Comparison of ENCODE assay signal across 7 mouse cellular contexts in the genomic region with DNA sequence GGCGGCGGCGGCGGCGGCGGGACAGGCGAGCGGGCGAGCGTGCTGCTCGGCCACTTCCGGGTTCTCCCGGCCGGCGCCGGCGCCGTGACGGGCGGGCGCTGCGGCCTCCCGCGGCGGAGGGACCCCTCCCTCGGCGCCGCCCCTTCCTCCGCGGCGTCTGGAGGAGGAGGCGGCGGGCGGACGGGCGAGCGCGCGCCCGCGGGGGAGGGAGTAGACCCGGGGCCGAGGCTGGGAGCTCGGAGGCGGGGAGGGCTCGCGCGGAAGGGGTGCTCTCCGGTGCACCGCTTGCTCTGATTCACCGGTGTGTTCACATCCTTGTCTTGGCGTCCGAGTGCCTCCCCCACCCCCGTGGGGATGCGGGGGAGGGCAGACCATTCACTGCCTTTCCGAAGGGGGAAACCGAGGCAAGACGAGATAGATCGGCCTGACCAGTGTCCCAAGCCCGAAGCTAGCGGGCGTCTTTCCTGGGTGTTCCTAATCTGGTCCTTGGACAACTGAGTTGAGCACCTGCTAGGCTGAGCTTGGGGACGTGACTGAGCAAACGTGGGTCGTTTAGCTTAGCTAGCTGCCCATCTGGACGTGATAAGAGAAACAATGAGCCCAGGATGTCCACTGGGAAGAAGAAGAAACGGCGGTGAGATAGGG. TPM values are rescaled to one million over a fixed set of nuclear protein-coding genes. Genes with fewer than 3 reads are reported as not detected.
A peak's percentile ranks its signal among the peaks of the same experiment; 100 is the strongest.
DNase-seq lines count a peak whose midpoint lies in the region; ATAC-seq lines count a peak whose summit lies in the region.

A gene (minus strand): TSS at position 121 of the 645 bp plus-strand sequence.

- H3K9ac ChIP-seq in intestine, embryonic 16.5 days (ENCODE audit: low read depth, low read length): peak within 1 kb of the TSS; percentile 88
- H3K9ac ChIP-seq in limb, embryonic 12.5 days (replicated peaks): peak within 1 kb of the TSS; percentile 85
- H3K9ac ChIP-seq in midbrain, embryonic 14.5 days (replicated peaks; ENCODE audit: low read length): peak within 1 kb of the TSS; percentile 90

- peak; percentile 94 for ATAC-seq in intestine, embryonic 16.5 days
- ATAC-seq in limb, embryonic 12.5 days (ENCODE audit: insufficient number of reproducible peaks, insufficient read depth, low FRiP score, low TSS enrichment, low read depth): peak; percentile 84
- peak; percentile 89 for ATAC-seq in midbrain, embryonic 14.5 days (ENCODE audit: low FRiP score, low TSS enrichment)

- H3K4me3 ChIP-seq in intestine, embryonic 16.5 days (ENCODE audit: low read length): peak within 1 kb of the TSS; percentile 90
- peak within 1 kb of the TSS; percentile 91 for H3K4me3 ChIP-seq in limb, embryonic 12.5 days (replicated peaks)
- peak within 1 kb of the TSS; percentile 85 for H3K4me3 ChIP-seq in midbrain, embryonic 14.5 days (replicated peaks; ENCODE audit: low read depth, low read length)

- peak; percentile 91 to 94 for DNase-seq in adrenal gland, adult (ENCODE audit: inconsistent age in 2 of 2, low spot score in 1 of 2)
- peak; percentile 44 to 69 for DNase-seq in cerebellum, postnatal 4 days (ENCODE audit: low spot score in 2 of 2)
- DNase-seq in gastrocnemius, postnatal 4 days (ENCODE audit: low spot score in 2 of 2): peak; percentile 58 to 76
- DNase-seq in midbrain, embryonic 14.5 days: peak; percentile 94
- peak; percentile 76 to 82 for DNase-seq in spleen, adult 18-20 months

- H3K36me3 ChIP-seq in intestine, embryonic 16.5 days (ENCODE audit: control insufficient read depth, insufficient read depth, low read length): no peaks in the 10 kb centered on the region
- no peaks in the 10 kb centered on the region for H3K36me3 ChIP-seq in limb, embryonic 12.5 days
- H3K36me3 ChIP-seq in midbrain, embryonic 14.5 days (ENCODE audit: control insufficient read depth, insufficient read depth, low read length): no peaks in the 10 kb centered on the region

- WGBS in intestine, embryonic 16.5 days: under 1% methylated on average over 27 of the region's 68 CpGs
- WGBS in limb, embryonic 12.5 days: 0% methylated on average over 42 of the region's 68 CpGs
- WGBS in midbrain, embryonic 14.5 days: under 1% methylated on average over 63 of the region's 68 CpGs

- no peaks in the 10 kb centered on the region for H3K9me3 ChIP-seq in intestine, embryonic 16.5 days (ENCODE audit: control insufficient read depth, low read length)
- no peaks in the 10 kb centered on the region for H3K9me3 ChIP-seq in limb, embryonic 12.5 days
- no peaks in the 10 kb centered on the region for H3K9me3 ChIP-seq in midbrain, embryonic 14.5 days (ENCODE audit: control insufficient read depth, low read length)

- peak within 1 kb of the TSS; percentile 93 for H3K4me2 ChIP-seq in intestine, embryonic 16.5 days (ENCODE audit: low read depth, low read length)
- peak within 1 kb of the TSS; percentile 76 for H3K4me2 ChIP-seq in limb, embryonic 12.5 days
- H3K4me2 ChIP-seq in midbrain, embryonic 14.5 days (ENCODE audit: low read length): peak within 1 kb of the TSS; percentile 79

- peaks cover 12% of the 10 kb centered on the region for H3K4me1 ChIP-seq in intestine, embryonic 16.5 days (ENCODE audit: control insufficient read depth, insufficient read depth, low read length)
- peaks cover 16% of the 10 kb centered on the region for H3K4me1 ChIP-seq in limb, embryonic 12.5 days (replicated peaks)
- H3K4me1 ChIP-seq in midbrain, embryonic 14.5 days (ENCODE audit: control insufficient read depth, insufficient read depth, low read length): peaks cover 19% of the 10 kb centered on the region

- H3K27ac ChIP-seq in intestine, embryonic 16.5 days (ENCODE audit: low read length): peak within 1 kb of the TSS; percentile 62
- peak within 1 kb of the TSS; percentile 74 for H3K27ac ChIP-seq in limb, embryonic 12.5 days
- H3K27ac ChIP-seq in midbrain, embryonic 14.5 days (replicated peaks; ENCODE audit: low read depth, low read length): peak within 1 kb of the TSS; percentile 94

- no peaks in the 10 kb centered on the region for H3K27me3 ChIP-seq in intestine, embryonic 16.5 days (replicated peaks; ENCODE audit: control insufficient read depth, insufficient read depth, low read length)
- H3K27me3 ChIP-seq in limb, embryonic 12.5 days: 0 out of 2 replicates have a peak, but pooled peaks cover 2% of the 10 kb centered on the region
- no peaks in the 10 kb centered on the region for H3K27me3 ChIP-seq in midbrain, embryonic 14.5 days (ENCODE audit: control insufficient read depth, insufficient read depth, low read length)

RNA-seq across cellular contexts. Expression of the gene that starts here (rescaled TPM):
- 1 to 10 TPM; 7.9 to 10.0 TPM for total RNA-seq in gastrocnemius, postnatal 4 days (2021)
- 5.1 and 5.6 TPM in 2 replicates for polyA plus RNA-seq in intestine, embryonic 16.5 days (2015; fragmentation: Nextera tagmentation; extraction: Ambion mirVana)
- 12.3 and 13.3 TPM in 2 replicates for polyA plus RNA-seq in limb, embryonic 12.5 days (2016; fragmentation: Nextera tagmentation; extraction: Ambion mirVana)
- 29.3 and 32.4 TPM in 2 replicates for polyA plus RNA-seq in midbrain, embryonic 14.5 days (2014; fragmentation: Nextera tagmentation; extraction: Ambion mirVana)

Comparison
In these comparisons a context has a peak if more than half of its experiments do, and no peak if none do; other contexts are left out.
1. Peak in every context shown above with its lines: DNase-seq, ATAC-seq, H3K4me3 ChIP-seq and H3K27ac ChIP-seq.